8 mouse cellular contexts compared by ENCODE assay signal in the genomic region with DNA sequence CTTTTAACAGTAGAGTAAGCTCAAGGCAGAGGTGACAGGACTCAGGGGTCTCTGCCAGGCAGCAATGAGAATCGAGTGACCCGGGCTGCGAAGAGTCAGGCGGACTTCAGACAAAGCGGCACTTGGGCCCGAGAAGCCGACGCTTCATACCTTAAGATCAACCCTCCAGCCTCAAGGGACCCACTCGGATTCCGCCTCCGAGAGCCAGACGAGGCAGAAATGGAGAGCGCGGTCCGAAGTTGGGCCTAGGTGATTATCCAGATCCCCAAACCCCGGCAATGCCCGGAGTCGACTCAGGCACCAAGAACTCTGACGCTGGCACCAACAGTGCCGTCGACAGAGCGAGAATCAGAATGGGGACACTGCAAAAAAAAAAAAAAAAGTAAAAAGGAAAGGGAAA. TPM values are rescaled to one million over a fixed set of nuclear protein-coding genes. Genes with fewer than 3 reads are reported as not detected.
DNase-seq lines count a peak whose midpoint lies in the region; ATAC-seq and TF ChIP-seq lines count a peak whose summit lies in the region.

No protein-coding gene starts in this region.

- DNase-seq in kidney, postnatal 14 days, result no peak
- peak; percentile 10 for DNase-seq in G1E (ENCODE audit: low spot score)
- peak; percentile 49 for DNase-seq in forebrain, embryonic 10.5 days (ENCODE audit: extremely low spot score, low spot score)
- no peak for DNase-seq in limb, embryonic 11.5 days (ENCODE audit: low spot score)
- DNase-seq in neural tube, embryonic 11.5 days (ENCODE audit: low spot score), result no peak
- DNase-seq in cerebellum, adult 11 months, result no peak
- DNase-seq in cerebellum, postnatal 14 days, result no peak

- H3K9me3 ChIP-seq in kidney, embryonic 14.5 days (ENCODE audit: control insufficient read depth, low read length), result no peaks in the 10 kb centered on the region
- H3K9me3 ChIP-seq in G1E (replicated peaks), result no peaks in the 10 kb centered on the region
- no peaks in the 10 kb centered on the region for H3K9me3 ChIP-seq in forebrain, embryonic 10.5 days
- no peaks in the 10 kb centered on the region for H3K9me3 ChIP-seq in limb, embryonic 11.5 days (ENCODE audit: control insufficient read depth, low read length)
- no peaks in the 10 kb centered on the region for H3K9me3 ChIP-seq in neural tube, embryonic 11.5 days (ENCODE audit: control insufficient read depth, low read length)

- H3K4me1 ChIP-seq in kidney, embryonic 14.5 days (ENCODE audit: control insufficient read depth, insufficient read depth, low read length), result peaks cover 8% of the 10 kb centered on the region; the same call in 1 of the 2 replicates
- peaks cover 23% of the 10 kb centered on the region for H3K4me1 ChIP-seq in G1E (ENCODE audit: insufficient read depth, low read depth, low read length)
- peaks cover 16% of the 10 kb centered on the region for H3K4me1 ChIP-seq in forebrain, embryonic 10.5 days
- H3K4me1 ChIP-seq in limb, embryonic 11.5 days (ENCODE audit: control insufficient read depth, insufficient read depth, low read length), result no peaks in the 10 kb centered on the region; the same call in 1 of the 2 replicates
- H3K4me1 ChIP-seq in neural tube, embryonic 11.5 days (ENCODE audit: control insufficient read depth, insufficient read depth, low read length), result peaks cover 3% of the 10 kb centered on the region; the same call in 1 of the 2 replicates

- peaks cover 12% of the 10 kb centered on the region for H3K36me3 ChIP-seq in kidney, embryonic 14.5 days (ENCODE audit: control insufficient read depth, insufficient read depth, low read length)
- H3K36me3 ChIP-seq in G1E (replicated peaks), result peaks cover 35% of the 10 kb centered on the region
- H3K36me3 ChIP-seq in forebrain, embryonic 10.5 days (replicated peaks), result peaks cover 38% of the 10 kb centered on the region
- peaks cover 10% of the 10 kb centered on the region for H3K36me3 ChIP-seq in limb, embryonic 11.5 days (ENCODE audit: control insufficient read depth, insufficient read depth, low read length)
- peaks cover 1% of the 10 kb centered on the region; the same call in 1 of the 2 replicates for H3K36me3 ChIP-seq in neural tube, embryonic 11.5 days (ENCODE audit: control insufficient read depth, insufficient read depth, low read length)

- no peak for ATAC-seq in kidney, embryonic 14.5 days (ENCODE audit: low FRiP score, low TSS enrichment)
- ATAC-seq in G1E (ENCODE audit: extremely low read depth, insufficient number of reproducible peaks, low FRiP score, poor library complexity, severe bottlenecking), result peak; percentile 15; the same call in 1 of the 2 replicates
- ATAC-seq in limb, embryonic 11.5 days (ENCODE audit: insufficient number of reproducible peaks, low FRiP score, low TSS enrichment, low read depth), result no peak
- no peak; the same call in 1 of the 2 replicates for ATAC-seq in neural tube, embryonic 11.5 days (ENCODE audit: insufficient read depth, low FRiP score, low TSS enrichment)

- H3K27me3 ChIP-seq in kidney, embryonic 14.5 days (ENCODE audit: control insufficient read depth, insufficient read depth, low read length), result no peaks in the 10 kb centered on the region
- H3K27me3 ChIP-seq in G1E (ENCODE audit: insufficient read depth, low read length), result no peaks in the 10 kb centered on the region
- H3K27me3 ChIP-seq in forebrain, embryonic 10.5 days (ENCODE audit: poor library complexity, severe bottlenecking), result no peaks in the 10 kb centered on the region
- no peaks in the 10 kb centered on the region for H3K27me3 ChIP-seq in limb, embryonic 11.5 days (ENCODE audit: control insufficient read depth, insufficient read depth, low read length)
- H3K27me3 ChIP-seq in neural tube, embryonic 11.5 days (ENCODE audit: control insufficient read depth, insufficient read depth, low read length), result no peaks in the 10 kb centered on the region

- WGBS in kidney, embryonic 14.5 days, result under 1% methylated on average over 22 of the region's 22 CpGs
- under 1% methylated on average over 22 of the region's 22 CpGs for WGBS in forebrain, embryonic 10.5 days
- under 1% methylated on average over 22 of the region's 22 CpGs for WGBS in limb, embryonic 11.5 days
- WGBS in neural tube, embryonic 11.5 days, result under 1% methylated on average over 22 of the region's 22 CpGs

- peak overlapping the region; percentile 65; the same call in 1 of the 2 replicates for H3K27ac ChIP-seq in kidney, embryonic 14.5 days (ENCODE audit: low read depth, low read length)
- peak overlapping the region; percentile 91 for H3K27ac ChIP-seq in forebrain, embryonic 10.5 days
- H3K27ac ChIP-seq in limb, embryonic 11.5 days (replicated peaks; ENCODE audit: low read depth, low read length), result 0 out of 2 replicates have a peak overlapping the region, but pooled peaks have one; percentile 36
- peak overlapping the region; percentile 31; the same call in 1 of the 2 replicates for H3K27ac ChIP-seq in neural tube, embryonic 11.5 days (ENCODE audit: low read depth, low read length)

- H3K4me2 ChIP-seq in kidney, embryonic 14.5 days (replicated peaks; ENCODE audit: low read depth, low read length), result peak overlapping the region; percentile 59
- H3K4me2 ChIP-seq in limb, embryonic 11.5 days (ENCODE audit: low read depth, severe bottlenecking), result peak overlapping the region; percentile 71
- H3K4me2 ChIP-seq in neural tube, embryonic 11.5 days (ENCODE audit: low read depth), result peak overlapping the region; percentile 80

- no peak for TF ChIP-seq CTCF in G1E (IDR thresholded peaks at IDR 0.05; ENCODE audit: low read depth, low read length)

- H3K9ac ChIP-seq in kidney, embryonic 14.5 days (ENCODE audit: low read depth, low read length), result peak overlapping the region; percentile 86
- peak overlapping the region; percentile 80 for H3K9ac ChIP-seq in limb, embryonic 11.5 days (ENCODE audit: low read length)
- H3K9ac ChIP-seq in neural tube, embryonic 11.5 days (ENCODE audit: low read length), result peak overlapping the region; percentile 75

- H3K4me3 ChIP-seq in kidney, embryonic 14.5 days (ENCODE audit: low read length), result peak overlapping the region; percentile 79
- peak overlapping the region; percentile 79 for H3K4me3 ChIP-seq in G1E (ENCODE audit: low read depth, low read length)
- peak overlapping the region; percentile 81 for H3K4me3 ChIP-seq in forebrain, embryonic 10.5 days
- peak overlapping the region; percentile 79 for H3K4me3 ChIP-seq in limb, embryonic 11.5 days (ENCODE audit: low read depth, low read length)
- peak overlapping the region; percentile 58 for H3K4me3 ChIP-seq in neural tube, embryonic 11.5 days (ENCODE audit: low read depth, low read length)

RNA-seq across cellular contexts. Expression of gene Ints2, which starts 0.3 kb away (rescaled TPM):
- polyA plus RNA-seq in kidney, embryonic 14.5 days (2014; fragmentation: Nextera tagmentation; extraction: Ambion mirVana), result 21.7 and 35.7 TPM in 2 replicates
- total RNA-seq in G1E (2014; fragmentation: Nextera tagmentation) (51.1 and 64.1 TPM in 2 replicates), G1E (2017) (40.2 and 44.3 TPM in 2 replicates)
- 1.8 and 6.0 TPM in 2 replicates for polyA plus RNA-seq in G1E (2012)
- polyA plus RNA-seq in forebrain, embryonic 10.5 days (2016; fragmentation: Nextera tagmentation; extraction: Ambion mirVana), result 52.0 and 56.6 TPM in 2 replicates
- polyA plus RNA-seq in limb, embryonic 11.5 days (2014; fragmentation: Nextera tagmentation; extraction: Ambion mirVana), result 52.7 and 53.8 TPM in 2 replicates
- 51.2 and 52.2 TPM in 2 replicates for polyA plus RNA-seq in neural tube, embryonic 11.5 days (2014; fragmentation: Nextera tagmentation; extraction: Ambion mirVana)

RNA-seq across cellular contexts. Expression of gene Brip1, which starts 56.1 kb away (rescaled TPM):
- 9.7 and 14.8 TPM in 2 replicates for polyA plus RNA-seq in kidney, embryonic 14.5 days (2014; fragmentation: Nextera tagmentation; extraction: Ambion mirVana)
- 22.2 and 26.3 TPM in 2 replicates for total RNA-seq in G1E (2014; fragmentation: Nextera tagmentation)
- 18.5 and 23.0 TPM in 2 replicates for total RNA-seq in G1E (2017)
- polyA plus RNA-seq in G1E (2012), result 0.78 and 1.1 TPM in 2 replicates
- 11.5 and 11.7 TPM in 2 replicates for polyA plus RNA-seq in forebrain, embryonic 10.5 days (2016; fragmentation: Nextera tagmentation; extraction: Ambion mirVana)
- polyA plus RNA-seq in limb, embryonic 11.5 days (2014; fragmentation: Nextera tagmentation; extraction: Ambion mirVana), result 10.5 and 11.1 TPM in 2 replicates
- 9.6 and 10.2 TPM in 2 replicates for polyA plus RNA-seq in neural tube, embryonic 11.5 days (2014; fragmentation: Nextera tagmentation; extraction: Ambion mirVana)

Comparison
In these comparisons a context has a peak if more than half of its experiments do, and no peak if none do; other contexts are left out.
1. H3K27ac ChIP-seq: peak in every context shown above with its lines; median percentile 91 in forebrain, embryonic 10.5 days; 65 in kidney, embryonic 14.5 days; 36 in limb, embryonic 11.5 days; 31 in neural tube, embryonic 11.5 days.
2. DNase-seq: peak in G1E (single experiment) and forebrain, embryonic 10.5 days (single experiment); none in kidney, postnatal 14 days (single experiment), limb, embryonic 11.5 days (single experiment), neural tube, embryonic 11.5 days (single experiment), cerebellum, adult 11 months (single experiment) and cerebellum, postnatal 14 days (0 of 2).
3. Peak in every context shown above with its lines, with median percentiles within 50 percentile points of each other: H3K4me2 ChIP-seq, H3K4me3 ChIP-seq and H3K9ac ChIP-seq.